ENCODE assay signal across 10 mouse cellular contexts in the genomic region with DNA sequence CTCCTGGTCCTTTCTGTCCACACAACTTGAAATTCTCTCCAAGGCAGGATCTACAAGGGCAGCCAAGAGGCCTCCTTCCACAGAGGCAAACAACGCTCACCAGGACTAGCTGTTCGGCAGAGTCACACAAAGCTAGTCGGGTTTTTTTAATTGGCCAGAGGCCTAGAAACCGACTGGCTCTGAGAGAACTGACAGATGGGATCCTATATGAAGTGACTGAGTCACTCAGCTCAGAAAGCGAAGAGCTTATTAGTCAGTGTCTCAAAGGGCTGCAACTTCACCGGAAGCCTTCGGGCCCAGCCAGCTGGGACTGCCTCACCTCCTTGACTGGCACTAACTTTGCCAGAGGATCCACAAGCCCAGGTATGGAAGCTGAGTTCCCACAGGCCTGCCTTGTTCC. TPM values are rescaled to one million over a fixed set of nuclear protein-coding genes. Genes with fewer than 3 reads are reported as not detected.
DNase-seq lines count a peak whose midpoint lies in the region; ATAC-seq lines count a peak whose summit lies in the region.
"Had no signal": no experiment of that assay in that cellular context is flagged by ENCODE, and none has a peak within 500 bp of the region (broad histone marks: within the 10 kb centered on the region; RNA-seq: fewer than 3 reads in every experiment).

No protein-coding gene starts in this region.

- peak; percentile 52 for DNase-seq in adrenal gland, postnatal 14 days
- no peak for DNase-seq in adrenal gland, adult 8-10 months
- DNase-seq in MN1 (ENCODE audit: low spot score), result peak; percentile 71
- DNase-seq in left cerebral cortex, postnatal 36 days (ENCODE audit: low spot score in 2 of 2), result peak; percentile 57
- no peak for DNase-seq in ovary, postnatal 14 days (ENCODE audit: low spot score)
- DNase-seq in urinary bladder, adult 2 months (ENCODE audit: low spot score), result no peak
- no peak for DNase-seq in heart, postnatal 14 days
- DNase-seq: kidney, adult 18-20 months had no signal

- H3K4me2 ChIP-seq in forebrain, embryonic 16.5 days (ENCODE audit: low read length), result no peak overlapping the region
- H3K4me2 ChIP-seq: lung, embryonic 15.5 days had no signal

- no peaks in the 10 kb centered on the region for H3K36me3 ChIP-seq in forebrain, embryonic 16.5 days (ENCODE audit: control insufficient read depth, insufficient read depth)
- H3K36me3 ChIP-seq: lung, embryonic 15.5 days had no signal

- intact Hi-C loops in left cerebral cortex, postnatal 36 days (cut with DNase I), result loop anchor here (5.0 kb wide), 1 partner anchor 177 kb away; no protein-coding TSS in a partner anchor
- intact Hi-C loops in heart, postnatal 14 days (cut with DNase I), result no loop called here

- peaks cover 27% of the 10 kb centered on the region for H3K4me1 ChIP-seq in forebrain, embryonic 16.5 days (replicated peaks; ENCODE audit: control insufficient read depth, insufficient read depth, low read length)

- 38% methylated on average over 7 of the region's 7 CpGs for WGBS in forebrain, embryonic 16.5 days

- H3K4me3 ChIP-seq in forebrain, embryonic 16.5 days (replicated peaks; ENCODE audit: low read length), result no peak overlapping the region
- H3K4me3 ChIP-seq: lung, embryonic 15.5 days had no signal

- peak overlapping the region; percentile 82 for H3K27ac ChIP-seq in forebrain, embryonic 16.5 days (ENCODE audit: low read length)
- H3K27ac ChIP-seq: lung, embryonic 15.5 days had no signal

- no peaks in the 10 kb centered on the region for H3K27me3 ChIP-seq in forebrain, embryonic 16.5 days (replicated peaks; ENCODE audit: control insufficient read depth, insufficient read depth, low read length)
- H3K27me3 ChIP-seq: lung, embryonic 15.5 days had no signal

- H3K9ac ChIP-seq in forebrain, embryonic 16.5 days (replicated peaks; ENCODE audit: low read depth, low read length), result no peak overlapping the region
- H3K9ac ChIP-seq: lung, embryonic 15.5 days had no signal

- peak; percentile 72 for ATAC-seq in forebrain, embryonic 16.5 days

- no peaks in the 10 kb centered on the region for H3K9me3 ChIP-seq in forebrain, embryonic 16.5 days (ENCODE audit: control insufficient read depth, low read length)
- H3K9me3 ChIP-seq: lung, embryonic 15.5 days had no signal

RNA-seq across cellular contexts. Expression of gene Rapgef1, which starts 55.5 kb away (rescaled TPM):
- 57.3 and 61.2 TPM in 2 replicates for total RNA-seq in adrenal gland, postnatal 14 days (2021)
- 10 to 100 TPM; 48.7 to 53.6 (median 52.8) TPM for total RNA-seq in adrenal gland, adult 8-10 months (2022)
- polyA plus RNA-seq in forebrain, embryonic 16.5 days (2015; fragmentation: Nextera tagmentation; extraction: Ambion mirVana), result 22.0 and 22.5 TPM in 2 replicates
- 100 to 1,000 TPM; 104 to 107 TPM for total RNA-seq in left cerebral cortex, postnatal 36 days (2021)
- polyA plus RNA-seq in urinary bladder, adult 2 months (2012; rRNA removed), result 29.0 and 34.9 TPM in 2 replicates
- 10 to 100 TPM; 89.6 to 91.6 TPM for total RNA-seq in heart, postnatal 14 days (2021)

Comparison
In these comparisons a context has a peak if more than half of its experiments do, and no peak if none do; other contexts are left out.
1. DNase-seq: peak in adrenal gland, postnatal 14 days (single experiment), MN1 (single experiment) and left cerebral cortex, postnatal 36 days (2 of 2); none in adrenal gland, adult 8-10 months (single experiment), ovary, postnatal 14 days (single experiment), urinary bladder, adult 2 months (single experiment) and heart, postnatal 14 days (0 of 2).